Mouse (Mus musculus) CH12.LX (cell line): ENCODE results near the gene Sypl2. TPM values are rescaled to one million over a fixed set of nuclear protein-coding genes. Genes with fewer than 3 reads are reported as not detected.

Experiments
- DNase-seq: peaks from one replicate; pipeline ENCODE4 v3.0.0-alpha.2; 2013; ENCODE audit errors: extremely low read depth
- H3K27ac ChIP-seq: 2 replicates; pipeline ENCODE4 v1.5.1; 2012; ENCODE audit warnings: low read depth, mild to moderate bottlenecking, control low read depth, moderate library complexity; ENCODE audit not compliant: insufficient read depth
- H3K27me3 ChIP-seq: replicated peaks from 2 replicates; pipeline ENCODE3; 2012; ENCODE audit warnings: inconsistent platforms
- H3K36me3 ChIP-seq, 2 experiments: replicated peaks in 1 of 2; 2 replicates each; pipeline versions ENCODE3 to v1.6.1; 2012; ENCODE audit warnings: inconsistent platforms in 1 of 2, low read length in 1 of 2, mild to moderate bottlenecking in 1 of 2, mixed read lengths in 1 of 2, moderate library complexity in 1 of 2; ENCODE audit not compliant: control insufficient read depth in 1 of 2, insufficient read depth in 1 of 2
- H3K4me1 ChIP-seq, 2 experiments: 2 replicates each; pipeline ENCODE4 v1.6.1; 2012; ENCODE audit warnings: inconsistent platforms in 1 of 2, moderate library complexity in 1 of 2; ENCODE audit not compliant: insufficient read depth in 2 of 2, control insufficient read depth in 1 of 2
- H3K4me2 ChIP-seq: 2 replicates; pipeline ENCODE4 v1.6.1; 2012; ENCODE audit warnings: low read depth, mild to moderate bottlenecking, control low read depth; ENCODE audit not compliant: poor library complexity, insufficient read depth, severe bottlenecking
- H3K4me3 ChIP-seq, 3 experiments: fragments of 150-350 bp in 1 of 3; sonication (generic) in 1 of 3; replicated peaks in 1 of 3; 2 replicates each; pipeline versions ENCODE3 to v1.5.1; 2011 to 2012; ENCODE audit warnings: low read depth in 2 of 3, low read length in 2 of 3, mild to moderate bottlenecking in 2 of 3, moderate library complexity in 2 of 3, control low read depth in 1 of 3, improper control_type of control experiment in 1 of 3, inconsistent platforms in 1 of 3, mixed read lengths in 1 of 3; ENCODE audit not compliant: poor library complexity in 1 of 3
- H3K79me2 ChIP-seq: replicated peaks from 2 replicates; pipeline ENCODE4 v1.6.1; 2012; ENCODE audit warnings: mild to moderate bottlenecking, moderate library complexity; ENCODE audit not compliant: control insufficient read depth, poor library complexity, insufficient read depth, severe bottlenecking; ENCODE audit errors: extremely low read depth
- H3K9ac ChIP-seq: 2 replicates; pipeline ENCODE4 v1.6.1; 2012; ENCODE audit warnings: low read depth, mild to moderate bottlenecking, control low read depth, moderate library complexity; ENCODE audit not compliant: insufficient read depth
- H3K9me3 ChIP-seq: replicated peaks from 2 replicates; pipeline ENCODE3; 2012; ENCODE audit warnings: low read length, inconsistent platforms, mixed read lengths
- CHD2 ChIP-seq: IDR thresholded peaks from 2 replicates; pipeline ENCODE4 v1.6.1; 2011; ENCODE audit warnings: low read length, improper control_type of control experiment
- E2F4 ChIP-seq: IDR thresholded peaks from 2 replicates; pipeline ENCODE4 v1.6.1; 2011; ENCODE audit warnings: low read depth, low read length, improper control_type of control experiment; ENCODE audit not compliant: insufficient replicate concordance
- ELF1 ChIP-seq: IDR thresholded peaks from 2 replicates; pipeline ENCODE4 v1.6.1; 2014; ENCODE audit warnings: low read depth, mild to moderate bottlenecking, inconsistent platforms, low read length, improper control_type of control experiment
- EP300 ChIP-seq: IDR thresholded peaks from 2 replicates; pipeline ENCODE4 v1.6.1; 2011; ENCODE audit warnings: low read length, improper control_type of control experiment
- GABPA ChIP-seq: IDR thresholded peaks from 2 replicates; pipeline ENCODE4 v1.6.1; 2012; ENCODE audit warnings: low read depth, low read length, improper control_type of control experiment, inconsistent platforms; ENCODE audit not compliant: insufficient replicate concordance
- HCFC1 ChIP-seq: IDR thresholded peaks from 2 replicates; pipeline ENCODE4 v1.6.1; 2012; ENCODE audit warnings: low read depth, mild to moderate bottlenecking, inconsistent platforms, low read length, improper control_type of control experiment
- JUN ChIP-seq: IDR thresholded peaks from 2 replicates; pipeline ENCODE4 v1.6.1; 2011; ENCODE audit warnings: low read depth, mild to moderate bottlenecking, low read length, improper control_type of control experiment, moderate library complexity; ENCODE audit not compliant: insufficient read depth
- JUND ChIP-seq: conservative IDR thresholded peaks from 2 replicates; pipeline ENCODE4 v1.6.1; 2011; ENCODE audit warnings: low read depth, low read length, improper control_type of control experiment
- KAT2A ChIP-seq: IDR thresholded peaks from 2 replicates; pipeline ENCODE4 v1.6.1; 2012; ENCODE audit warnings: low read length, improper control_type of control experiment, inconsistent platforms; ENCODE audit not compliant: insufficient replicate concordance
- MAX ChIP-seq: IDR thresholded peaks from 2 replicates; pipeline ENCODE4 v1.6.1; 2011; ENCODE audit warnings: low read length, improper control_type of control experiment
- MAZ ChIP-seq: IDR thresholded peaks from 2 replicates; pipeline ENCODE4 v1.6.1; 2012; ENCODE audit warnings: low read depth, mild to moderate bottlenecking, inconsistent platforms, low read length, improper control_type of control experiment, moderate library complexity
- MEF2A ChIP-seq: IDR thresholded peaks from 2 replicates; pipeline ENCODE4 v1.6.1; 2014; ENCODE audit warnings: low read depth, mild to moderate bottlenecking, inconsistent platforms, low read length, improper control_type of control experiment, borderline replicate concordance
- MYC ChIP-seq: IDR thresholded peaks from 2 replicates; pipeline ENCODE4 v1.6.1; 2011; ENCODE audit warnings: low read depth, mild to moderate bottlenecking, improper control_type of control experiment, low read length
- NELFE ChIP-seq: IDR thresholded peaks from 2 replicates; pipeline ENCODE4 v1.6.1; 2011; ENCODE audit warnings: low read depth, low read length, improper control_type of control experiment
- SIN3A ChIP-seq: IDR thresholded peaks from 2 replicates; pipeline ENCODE4 v1.6.1; 2012; ENCODE audit warnings: low read length, improper control_type of control experiment, inconsistent platforms
- TBP ChIP-seq: conservative IDR thresholded peaks from 2 replicates; pipeline ENCODE4 v1.6.1; 2011; ENCODE audit warnings: low read depth, low read length, improper control_type of control experiment
- UBTF ChIP-seq: IDR thresholded peaks from 2 replicates; pipeline ENCODE4 v1.6.1; 2012; ENCODE audit warnings: low read depth, mild to moderate bottlenecking, inconsistent platforms, low read length, improper control_type of control experiment, moderate library complexity
- ZMIZ1 ChIP-seq: IDR thresholded peaks from 2 replicates; pipeline ENCODE4 v1.6.1; 2012; ENCODE audit warnings: low read depth, mild to moderate bottlenecking, inconsistent platforms, low read length, improper control_type of control experiment
- dilution Hi-C: fragments of 300-500 bp; cut with MboI; formaldehyde crosslinking; loops from 2 replicates; pipeline ENCODE4 v1.14.3; 2020; ENCODE audit warnings: low sequenced_read_pairs; ENCODE audit not compliant: extremely low pct_unique_long_range_greater_than_20kb, extremely low pct_ligation_motif_present
- in situ Hi-C: fragments of 300-500 bp; cut with MboI; formaldehyde crosslinking; loops from 3 replicates; pipeline ENCODE4 v1.14.3; 2019; ENCODE audit warnings: low sequenced_read_pairs, low pct_ligation_motif_present, low pct_unique_long_range_greater_than_20kb, mixed read lengths
- polyA plus RNA-seq: library from polyadenylated mRNA; unstranded; fragments of >175 nt; gene quantifications from 2 replicates; pipeline ENCODE4 v1.2.1, GENCODE M21; 2012; ENCODE audit warnings: low read depth; ENCODE audit not compliant: insufficient read length
- total RNA-seq, 2 experiments: library from RNA; depleted of rRNA; stranded (reverse); fragments of 300-350 nt in 1 of 2; fragments of >200 nt in 1 of 2; gene quantifications; 2 replicates each; pipeline ENCODE4 v1.2.3; 2012 to 2014

The Sypl2 gene
- total and polyA plus RNA-seq, 3 experiments, result not detected

GRCm38 (mm10) chr3:108209001-108209400, 17.4 kb downstream of the Sypl2 start:
- no peak for TF ChIP-seq E2F4
- no peak for TF ChIP-seq TBP
- TF ChIP-seq MAX, result no peak
- no peak for TF ChIP-seq ELF1
- TF ChIP-seq EP300, result no peak
- TF ChIP-seq SIN3A, result no peak
- no peak for TF ChIP-seq UBTF
- TF ChIP-seq KAT2A, result no peak
- TF ChIP-seq CHD2, result no peak
- TF ChIP-seq JUND, result no peak
- TF ChIP-seq MYC, result no peak
- TF ChIP-seq NELFE, result no peak
- no peak for TF ChIP-seq MAZ
- TF ChIP-seq HCFC1, result no peak
- TF ChIP-seq GABPA, result no peak
- no peak for TF ChIP-seq ZMIZ1
- no peak for TF ChIP-seq JUN
- Histone ChIP-seq H3K9ac (peak overlapping the region; percentile 80; the same call in 1 of the 2 replicates), H3K79me2 (no peaks in the 10 kb centered on the region), H3K4me1 (peaks cover 5 to 20% of the 10 kb centered on the region in 2 experiments; a peak in 3 of 4 replicates), H3K27me3 (peaks cover 29% of the 10 kb centered on the region), H3K27ac (no peak overlapping the region), H3K9me3 (no peaks in the 10 kb centered on the region), H3K4me2 (no peak overlapping the region; the same call in 1 of the 2 replicates), H3K4me3 (peak overlapping the region in 2 of 3 experiments; percentile 13 to 70), H3K36me3 (peaks cover 15 to 44% of the 10 kb centered on the region in 2 experiments)
- in situ Hi-C loops (loop anchor here (5.0 kb wide), 1 partner anchor 42 kb away; no protein-coding TSS in a partner anchor), dilution Hi-C loops (no loop called here)
- no peak for DNase-seq

DNA sequence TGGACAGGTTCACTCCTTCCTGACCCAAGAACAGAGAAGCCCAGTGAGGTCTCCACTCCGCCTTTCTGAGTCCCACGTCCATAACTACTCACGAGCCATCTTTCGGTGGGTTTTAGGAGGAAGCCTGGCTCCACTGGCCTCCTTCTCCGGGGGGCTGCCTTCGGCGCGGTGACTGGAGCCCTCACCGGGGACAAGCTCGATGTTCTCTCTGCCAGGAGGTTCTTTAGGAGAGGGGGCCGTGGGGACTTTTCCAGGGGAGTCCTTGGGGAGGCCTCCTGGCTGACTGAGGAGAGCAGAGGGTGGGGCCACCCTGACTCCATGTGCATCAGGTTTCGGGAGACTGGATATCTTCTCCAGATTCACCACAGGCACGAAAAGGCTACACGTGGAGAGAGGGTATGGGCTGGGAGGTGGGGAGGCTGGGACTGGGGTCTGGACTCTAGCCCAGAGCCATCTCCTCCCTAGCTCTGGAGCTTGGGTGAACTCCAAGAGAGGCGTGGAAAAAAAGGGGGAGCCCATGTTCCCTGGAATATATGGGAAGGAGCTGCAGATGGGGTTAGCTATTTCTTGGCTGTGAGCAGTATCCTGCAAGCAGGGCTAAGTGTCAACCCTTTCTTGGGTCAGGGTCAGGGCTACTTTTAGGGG, 19.6 kb downstream of the Sypl2 start:
- no peak overlapping the region for H3K4me3 ChIP-seq
- peaks cover 24 to 64% of the 10 kb centered on the region in 2 experiments for H3K36me3 ChIP-seq
- in situ Hi-C loops (loop anchor here (5.0 kb wide), 1 partner anchor 40 kb away; no protein-coding TSS in a partner anchor), dilution Hi-C loops (no loop called here)
- no peaks in the 10 kb centered on the region for H3K9me3 ChIP-seq
- peaks cover 8% of the 10 kb centered on the region for H3K27me3 ChIP-seq
- H3K4me1 ChIP-seq, result peaks cover 5 to 26% of the 10 kb centered on the region in 2 experiments; a peak in 3 of 4 replicates
- DNase-seq, result no peak
- H3K27ac ChIP-seq, result no peak overlapping the region
- TF ChIP-seq MEF2A, result no peak
- H3K79me2 ChIP-seq, result no peaks in the 10 kb centered on the region
- H3K4me2 ChIP-seq, result no peak overlapping the region
- no peak overlapping the region for H3K9ac ChIP-seq
